Mouse (Mus musculus): ENCODE data around the gene Itm2b. TPM values are rescaled to one million over a fixed set of nuclear protein-coding genes. Genes with fewer than 3 reads are reported as not detected.

Gene Itm2b
- polyA plus RNA-seq, 1 experiment, result 6,968 TPM

DNA sequence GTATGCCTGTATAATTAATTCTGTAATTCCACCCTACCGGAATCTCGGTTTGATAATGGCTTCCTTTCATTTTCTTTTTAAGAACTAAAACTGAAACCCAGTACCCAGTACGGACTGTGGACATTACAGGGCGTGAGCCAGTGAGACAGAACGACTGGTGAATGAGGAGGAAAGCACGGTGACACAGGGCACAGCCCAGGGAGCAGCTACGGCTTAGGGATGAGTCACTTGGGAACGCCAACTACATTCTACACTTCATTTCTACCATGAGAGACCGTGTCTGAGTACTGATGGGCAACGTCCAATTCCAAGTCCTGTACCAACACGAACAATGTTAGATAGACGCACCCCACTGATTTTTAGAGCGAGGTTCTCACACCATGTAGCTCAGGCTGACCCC lies 16.1 kb downstream of the Itm2b start:
- no peak for DNase-seq (ENCODE audit: low read depth)

DNA sequence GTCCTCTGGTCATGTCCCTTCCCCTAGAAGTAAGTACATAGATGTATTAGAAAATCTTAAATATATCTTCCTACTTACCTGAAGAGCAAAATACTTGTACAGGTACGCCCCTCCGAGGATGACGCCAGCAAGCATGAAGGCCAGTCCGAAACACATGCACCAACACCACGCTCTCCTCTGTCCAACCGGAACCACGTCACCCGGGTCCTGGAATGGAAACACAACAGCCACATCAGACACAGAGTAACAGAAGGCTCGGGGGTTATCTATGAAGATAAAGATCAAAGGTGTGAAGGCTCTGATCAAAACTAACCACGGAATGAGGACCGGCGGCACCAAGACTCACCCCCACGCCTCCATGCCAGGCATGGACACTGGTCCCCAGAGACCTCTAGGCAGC lies 16.9 kb downstream of the Itm2b start:
- no peak for DNase-seq (ENCODE audit: low read depth)

GRCm38 (mm10) chr14:73366278-73366677 lies 18.8 kb downstream of the Itm2b start:
- DNase-seq (ENCODE audit: low read depth), result no peak

GRCm38 (mm10) chr14:73363782-73364181 lies 21.3 kb downstream of the Itm2b start:
- DNase-seq (ENCODE audit: low read depth), result no peak

DNA sequence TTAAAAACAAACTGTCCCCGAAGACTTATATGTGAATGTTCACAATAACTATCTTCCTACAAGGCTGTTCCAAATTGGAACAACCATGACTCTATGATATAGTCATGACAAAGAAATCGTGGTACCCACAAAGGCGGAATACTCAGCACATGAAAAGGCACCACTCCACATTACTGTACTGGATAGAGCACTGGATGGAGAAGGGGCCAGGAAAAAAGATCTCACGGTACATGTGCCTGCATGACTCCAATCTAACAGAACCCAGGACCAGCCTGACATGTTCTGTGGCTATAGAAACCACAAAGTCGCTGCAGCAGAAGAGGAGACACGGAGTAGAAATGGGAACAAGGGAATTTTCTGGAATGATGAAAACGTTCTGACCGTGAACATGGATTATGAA lies 30.4 kb downstream of the Itm2b start:
- no peak for DNase-seq (ENCODE audit: low read depth)

GRCm38 (mm10) chr14:73351118-73351517 lies 34.0 kb downstream of the Itm2b start:
- no peak for DNase-seq (ENCODE audit: low read depth)

DNA sequence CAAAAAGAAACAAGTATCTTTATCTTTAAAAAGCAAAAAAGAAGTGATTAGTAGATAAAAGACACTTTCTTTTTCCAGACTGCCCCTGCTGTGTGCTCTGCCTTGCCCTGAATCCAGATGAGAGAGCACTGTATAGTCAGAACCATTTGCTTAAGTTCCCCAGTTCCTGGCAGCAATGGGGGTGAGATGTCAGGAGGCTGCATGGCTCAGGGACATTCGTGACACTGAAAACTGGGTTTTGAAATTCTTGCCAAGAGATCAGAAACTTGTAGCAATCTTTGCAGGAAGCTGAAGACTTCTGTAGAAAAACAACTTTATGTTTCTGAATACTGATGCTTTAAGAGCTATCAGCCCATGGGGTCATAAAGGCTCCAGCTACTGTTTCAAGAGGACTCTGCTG lies 35.1 kb downstream of the Itm2b start:
- DNase-seq (ENCODE audit: low read depth), result no peak

- no peak for DNase-seq (ENCODE audit: low read depth)
Observed at GRCm38 (mm10) chr14:73349061-73349670, 35.9 kb downstream of the Itm2b start.

- no peak for DNase-seq (ENCODE audit: low read depth)
Observed at GRCm38 (mm10) chr14:73347302-73347701, 37.8 kb downstream of the Itm2b start.

GRCm38 (mm10) chr14:73345614-73346013 lies 39.5 kb downstream of the Itm2b start:
- DNase-seq (ENCODE audit: low read depth), result no peak

- DNase-seq (ENCODE audit: low read depth), result no peak
Observed at GRCm38 (mm10) chr14:73340051-73340755, 44.9 kb downstream of the Itm2b start.

- no peak for DNase-seq (ENCODE audit: low read depth)
Observed at GRCm38 (mm10) chr14:73339615-73340014, 45.5 kb downstream of the Itm2b start.

GRCm38 (mm10) chr14:73336316-73337080 lies 48.6 kb downstream of the Itm2b start:
- DNase-seq (ENCODE audit: low read depth), result no peak

DNA sequence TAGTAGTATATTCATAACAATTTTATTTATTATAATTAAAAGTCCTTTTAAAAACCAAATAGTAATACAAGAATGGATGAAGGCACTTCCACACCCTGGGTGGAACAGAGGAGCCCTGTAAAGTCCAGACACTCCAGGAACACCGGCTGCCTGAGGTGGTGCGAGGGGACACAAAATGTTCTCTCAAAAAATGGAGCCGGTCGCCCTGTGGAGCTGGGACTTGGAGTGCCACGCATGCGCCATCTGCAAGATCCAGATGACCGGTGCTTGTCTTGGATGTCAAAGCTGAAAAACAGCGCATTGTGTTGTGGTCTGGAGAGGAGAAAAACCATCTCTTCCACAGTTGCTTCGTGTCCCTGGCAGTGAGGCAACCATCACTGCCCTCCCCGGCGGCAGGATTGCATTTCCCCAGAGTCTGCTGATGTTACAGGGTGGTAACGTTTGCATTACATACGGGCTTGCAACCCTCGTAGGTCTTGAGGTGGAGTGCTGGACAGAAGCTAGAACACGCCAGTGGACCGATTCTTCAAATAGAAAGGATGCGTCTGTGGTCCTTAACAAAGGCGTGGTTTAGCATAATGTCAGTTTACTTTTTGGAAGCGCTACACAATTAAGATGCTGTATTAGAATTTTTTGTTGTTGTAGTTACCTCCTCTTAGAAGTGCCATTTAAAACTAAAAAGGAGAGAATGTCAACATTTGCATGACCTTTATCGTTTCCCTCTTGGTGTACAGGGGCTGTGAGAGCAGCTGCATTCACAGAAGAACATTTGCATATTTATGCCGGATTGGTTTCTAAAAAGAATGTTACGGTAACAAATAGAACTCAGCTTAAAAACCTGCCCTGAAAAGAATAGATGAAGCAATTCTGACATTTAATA lies 49.9 kb downstream of the Itm2b start:
- DNase-seq (ENCODE audit: low read depth), result no peak

- DNase-seq (ENCODE audit: low read depth), result no peak
Observed at GRCm38 (mm10) chr14:73333880-73334279, 51.2 kb downstream of the Itm2b start.

- DNase-seq (ENCODE audit: low read depth), result no peak
Observed at GRCm38 (mm10) chr14:73331386-73331785, 53.7 kb downstream of the Itm2b start.

GRCm38 (mm10) chr14:73329871-73330270 lies 55.2 kb downstream of the Itm2b start:
- no peak for DNase-seq (ENCODE audit: low read depth)

DNA sequence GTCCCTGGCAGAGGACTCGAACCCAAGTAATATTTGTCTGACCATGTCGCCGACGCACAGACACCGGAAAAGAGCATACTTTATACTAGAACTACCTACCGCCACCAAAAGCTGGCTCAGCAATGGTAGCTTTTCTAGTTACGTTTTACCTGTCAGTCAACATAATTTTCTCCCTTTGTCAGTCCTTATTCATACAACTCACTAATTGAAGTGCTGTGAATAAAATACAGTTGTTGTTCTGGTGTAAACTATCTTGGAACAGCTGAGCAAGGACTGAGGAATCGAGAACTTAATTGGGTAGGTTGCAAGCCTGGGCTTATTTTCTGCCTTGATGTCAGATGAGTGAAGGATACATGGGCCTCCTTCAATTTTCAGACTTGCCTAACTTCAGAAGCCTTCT lies 58.6 kb downstream of the Itm2b start:
- no peak for DNase-seq (ENCODE audit: low read depth)

- DNase-seq (ENCODE audit: low read depth), result no peak
Observed at GRCm38 (mm10) chr14:73325456-73326381, 59.4 kb downstream of the Itm2b start, which contains the start of gene Rb1. Rb1 (minus strand) TSS chr14:73325822.

DNA sequence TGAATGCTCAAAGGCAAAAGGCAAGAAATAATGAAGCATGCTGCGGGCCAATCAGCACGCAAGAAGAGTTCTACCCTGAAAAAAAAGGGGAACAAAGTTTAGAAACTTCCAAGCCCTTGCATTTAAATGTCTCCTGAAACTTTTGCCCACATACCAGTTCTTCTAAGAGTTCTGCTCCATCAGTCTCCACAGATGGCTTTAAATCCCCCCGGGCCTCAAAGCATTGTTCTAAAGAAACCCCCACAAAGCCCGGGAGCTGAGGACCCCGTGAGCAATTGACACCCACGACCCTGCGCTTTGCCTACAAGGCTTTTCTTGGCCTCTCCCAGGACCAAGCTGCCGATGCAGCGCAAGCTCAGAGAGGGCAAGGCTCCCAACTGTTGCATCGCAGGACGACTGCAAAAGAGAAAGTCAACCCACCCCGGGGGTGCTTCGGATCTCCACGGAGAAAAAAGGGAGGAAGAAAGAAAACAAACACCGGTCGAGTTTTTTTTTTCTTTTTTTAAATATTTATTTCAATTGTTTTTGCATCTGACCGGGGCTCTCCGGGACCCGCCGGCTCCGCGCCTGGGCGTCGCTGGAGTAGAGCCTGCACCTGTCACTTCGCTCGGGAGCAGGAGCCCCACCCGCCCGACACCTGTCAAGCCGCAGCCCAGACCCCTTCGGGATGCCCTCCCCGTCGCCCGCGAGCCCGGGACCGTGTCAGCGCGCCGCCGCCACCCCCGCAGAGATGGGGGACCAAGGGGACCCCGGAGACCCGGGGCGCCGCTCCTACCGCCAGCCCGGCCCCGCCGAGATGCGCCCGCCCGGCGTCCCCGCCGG lies 60.2 kb downstream of the Itm2b start:
- no peak for DNase-seq (ENCODE audit: low read depth)
